Mouse (Mus musculus) adrenal gland, adult 18-20 months (tissue): Measurements from ENCODE around the gene Hist1h3c. TPM values are rescaled to one million over a fixed set of nuclear protein-coding genes. Genes with fewer than 3 reads are reported as not detected.

Source experiments
- DNase-seq, 2 experiments: peaks; one replicate each; pipeline ENCODE4 v3.0.0; 2021 to 2022; ENCODE audit warnings: low spot score in 2 of 2
- total RNA-seq, 2 experiments: library from RNA; stranded (reverse); gene quantifications; 1 replicate in 1 of 2; 2 replicates in 1 of 2; pipeline ENCODE4 v1.2.3; 2021

Gene Hist1h3c
- total RNA-seq, 2 experiments from 2014 or later = 4.6 to 5.4 TPM

- no peak for DNase-seq
These were observed 12.5 kb upstream of the Hist1h3c start for GRCm38 (mm10) chr13:23757921-23758320.

- no peak for DNase-seq
These were observed 11.9 kb upstream of the Hist1h3c start for GRCm38 (mm10) chr13:23757211-23757773.

GRCm38 (mm10) chr13:23756790-23757189 lies 11.4 kb upstream of the Hist1h3c start, which contains the start of gene Hist1h4b:
Gene Hist1h4b (plus strand): TSS chr13:23757013.
- peak; percentile 72 for DNase-seq

- DNase-seq = no peak
These were observed 9.6 kb upstream of the Hist1h3c start for GRCm38 (mm10) chr13:23755000-23755399.

- DNase-seq = no peak
These were observed 8.1 kb upstream of the Hist1h3c start for GRCm38 (mm10) chr13:23753314-23754078.

- no peak for DNase-seq
These were observed 7.4 kb upstream of the Hist1h3c start for GRCm38 (mm10) chr13:23752742-23753172.

GRCm38 (mm10) chr13:23752067-23752741 lies 6.8 kb upstream of the Hist1h3c start, which contains the start of gene Hist1h3b:
Gene Hist1h3b (plus strand): TSS chr13:23752267.
- DNase-seq = peak; percentile 72 to 77

GRCm38 (mm10) chr13:23751478-23751956 lies 6.1 kb upstream of the Hist1h3c start:
- no peak for DNase-seq

- DNase-seq = peak in 1 of 2 experiments; percentile 43
These were observed 5.6 kb upstream of the Hist1h3c start, which contains the start of gene Hist1h2ab for GRCm38 (mm10) chr13:23750839-23751477. Gene Hist1h2ab (plus strand): TSS chr13:23751126.

GRCm38 (mm10) chr13:23749563-23750121 lies 4.2 kb upstream of the Hist1h3c start:
- DNase-seq = no peak

- DNase-seq = no peak
These were observed 2.5 kb upstream of the Hist1h3c start for GRCm38 (mm10) chr13:23747892-23748288.

- no peak for DNase-seq
These were observed 1.9 kb upstream of the Hist1h3c start for GRCm38 (mm10) chr13:23747081-23747891.

GRCm38 (mm10) chr13:23746201-23747080 lies 1.0 kb upstream of the Hist1h3c start, which contains the start of gene Hist1h2bb:
Gene Hist1h2bb (plus strand): TSS chr13:23746734.
- peak; percentile 55 to 65 for DNase-seq

- no peak for DNase-seq
These were observed 701 bp downstream of the Hist1h3c start for GRCm38 (mm10) chr13:23744421-23745380.

- DNase-seq = no peak
These were observed 1.4 kb downstream of the Hist1h3c start for GRCm38 (mm10) chr13:23743963-23744362.

GRCm38 (mm10) chr13:23743215-23743614 lies 2.2 kb downstream of the Hist1h3c start:
- no peak for DNase-seq

GRCm38 (mm10) chr13:23742007-23742406 lies 3.4 kb downstream of the Hist1h3c start:
- DNase-seq = no peak

GRCm38 (mm10) chr13:23740910-23741309 lies 4.5 kb downstream of the Hist1h3c start:
- DNase-seq = no peak
